Mouse (Mus musculus) megakaryocyte, adult 5-6 weeks (primary cell): ENCODE measurements around the gene Snx13. TPM values are rescaled to one million over a fixed set of nuclear protein-coding genes. Genes with fewer than 3 reads are reported as not detected.

Source experiments
- ATAC-seq: 2 replicates; pipeline ENCODE4 v1.8.0; 2016; ENCODE audit warnings: mild to moderate bottlenecking, inconsistent platforms; ENCODE audit not compliant: poor library complexity, severe bottlenecking
- total RNA-seq, 2 experiments: library from RNA; stranded (forward) in 1 of 2; stranded (reverse) in 1 of 2; fragments of 153-499, 151-499 nt in 1 of 2; fragments of 221-1000, 200-1000 nt in 1 of 2; gene quantifications; 2 replicates each; pipeline versions ENCODE4 v1.2.3 to v1.2.4; 2015 to 2017

Gene Snx13
- total RNA-seq, 2 experiments from 2014 or later: 24.5 to 37.8 TPM

DNA sequence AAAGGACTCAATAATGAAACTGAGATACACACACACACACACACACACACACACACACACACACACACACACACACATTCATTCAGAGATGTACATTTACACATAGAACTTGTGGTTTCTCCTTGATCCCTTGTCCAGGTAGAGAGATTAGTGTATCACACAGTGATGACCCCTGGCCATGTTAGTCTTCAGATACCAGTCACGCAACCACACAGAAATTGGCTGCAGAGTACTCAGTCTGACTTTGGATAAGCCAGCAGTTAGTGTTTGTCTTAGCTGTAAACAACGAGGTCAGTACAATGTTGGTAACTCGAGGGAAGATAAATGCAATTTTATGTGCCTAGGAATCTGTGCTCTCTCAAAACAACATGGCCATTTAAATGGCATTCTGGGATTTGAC is 129.6 kb downstream of the Snx13 start:
- no peak for ATAC-seq

DNA sequence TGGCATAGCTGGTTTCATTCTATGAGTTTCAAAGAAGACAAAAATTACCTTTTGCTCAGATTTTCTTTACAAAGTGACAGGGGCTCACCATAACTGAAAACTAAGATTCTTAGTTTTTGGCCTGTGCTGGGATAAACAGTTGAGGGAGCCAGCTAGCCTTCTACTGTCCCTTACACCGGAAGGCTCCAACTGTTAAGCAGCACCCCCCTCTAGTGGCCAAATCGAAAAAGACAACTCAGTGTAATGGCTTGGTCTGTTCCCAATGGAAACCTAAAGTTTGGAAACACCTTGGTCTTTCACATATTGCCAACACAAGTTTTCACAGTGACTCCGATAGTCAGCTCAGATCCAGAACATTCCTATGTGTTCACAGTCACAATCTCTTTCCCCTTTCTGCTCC is 135.7 kb downstream of the Snx13 start:
- ATAC-seq: peak; percentile 93

DNA sequence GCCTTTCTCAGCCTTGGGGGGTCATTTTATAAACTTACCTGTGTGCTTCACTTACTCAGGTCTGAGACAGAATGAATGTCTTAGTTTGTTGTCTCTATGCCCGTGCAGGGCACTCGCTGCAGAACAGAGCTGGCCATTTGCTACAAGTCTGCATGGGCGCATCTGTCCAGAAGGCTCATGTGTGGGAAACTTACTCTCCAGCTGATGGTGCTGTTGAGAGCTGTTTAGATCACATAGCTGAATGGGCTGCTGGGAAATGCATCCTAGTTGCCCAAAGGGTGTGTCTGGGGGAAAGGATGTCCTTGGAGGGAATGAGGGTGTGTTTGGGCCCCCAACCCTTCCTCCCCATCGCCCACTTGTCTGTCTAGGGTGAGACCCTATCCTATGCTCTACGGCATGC is 137.3 kb downstream of the Snx13 start:
- no peak for ATAC-seq

DNA sequence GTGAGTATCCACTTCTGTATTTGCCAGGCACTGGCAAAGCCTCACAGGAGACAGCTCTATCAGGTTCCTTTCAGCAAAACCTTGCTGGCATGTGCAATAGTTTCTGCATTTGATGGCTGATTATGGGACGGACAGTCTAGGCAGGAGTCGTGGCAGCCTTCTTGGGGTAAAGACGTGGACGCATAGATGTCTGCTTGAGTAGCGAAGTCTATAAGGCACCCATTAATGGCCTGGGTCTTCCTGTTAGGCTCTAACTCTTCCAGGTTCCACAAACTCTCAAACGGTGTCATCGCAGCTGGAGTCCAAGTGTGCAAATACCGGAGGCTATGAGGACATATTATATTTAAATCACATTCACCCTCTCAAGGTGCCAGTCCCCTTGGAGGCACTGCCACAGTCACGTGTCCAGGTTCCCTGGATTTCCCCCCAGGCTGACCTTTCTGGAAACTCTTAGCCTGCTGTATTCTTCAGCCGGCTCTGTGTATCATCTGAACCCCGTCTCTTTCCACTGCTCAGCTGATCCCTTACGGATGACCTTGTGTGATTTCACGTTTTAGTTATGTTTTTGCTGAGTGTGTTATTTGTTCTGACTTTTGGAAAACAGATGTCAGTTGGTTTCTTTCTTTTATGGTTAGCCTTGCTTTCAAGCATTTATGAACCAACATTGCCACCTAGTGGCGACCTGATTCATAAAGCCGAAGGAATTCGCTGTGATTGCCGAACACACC is 144.9 kb downstream of the Snx13 start:
- peak; percentile 84 for ATAC-seq

DNA sequence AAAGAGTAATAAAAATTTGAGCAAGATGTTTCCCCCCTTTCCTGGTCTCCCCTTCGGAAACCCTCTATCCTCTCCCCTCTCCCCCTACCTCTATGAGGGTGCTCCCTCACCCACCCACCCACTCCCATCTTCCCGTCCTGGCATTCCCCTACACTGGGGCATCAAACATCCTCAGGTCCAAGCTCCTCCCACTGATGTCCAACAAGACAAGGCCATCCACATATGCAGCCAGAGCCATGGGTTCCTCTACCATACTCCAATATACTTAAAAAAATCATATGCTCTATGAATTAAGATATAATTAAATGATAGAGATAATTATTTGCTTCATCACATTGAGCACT is 145.4 kb downstream of the Snx13 start:
- no peak for ATAC-seq

Other genes with a start within 250 kb of the Snx13 start
- gene Hdac9, start 130.1 kb upstream of the Snx13 start, total RNA-seq (2015): 10.8 and 12.5 TPM in 2 replicates
- 16.0 and 16.2 TPM in 2 replicates for gene Hdac9, start 130.1 kb upstream of the Snx13 start, total RNA-seq (2017)
- 0.76 and 1.5 TPM in 2 replicates for gene Prps1l1, start 62.4 kb upstream of the Snx13 start, total RNA-seq (2015)
- gene Prps1l1, start 62.4 kb upstream of the Snx13 start, total RNA-seq (2017): 1.1 and 2.6 TPM in 2 replicates